Mouse (Mus musculus) cerebral cortex, adult 2 months (tissue): ENCODE data around the gene Kif2c.

Experiments
- WGBS: fragments of 180-500 bp; shearing (Covaris S2); methylation state at CpG from one replicate; pipeline ENCODE4 v1.1.7; 2018; 5-methylcytosine and 5-hydroxymethylcytosine counted together

The Kif2c gene

GRCm38 (mm10) chr4:117181863-117182758 is at the start of gene Kif2c:
Gene Kif2c (minus strand): TSS chr4:117182639.
- WGBS = under 1% methylated on average over 42 of the region's 42 CpGs

GRCm38 (mm10) chr4:117231208-117231607 is 48.8 kb upstream of the Kif2c start:
- 92% methylated on average over 2 of the region's 2 CpGs for WGBS

- WGBS = 59% methylated on average over 10 of the region's 10 CpGs
Measured at GRCm38 (mm10) chr4:117230331-117230730, 47.9 kb upstream of the Kif2c start.

GRCm38 (mm10) chr4:117229590-117229989 is 47.2 kb upstream of the Kif2c start:
- WGBS = 84% methylated on average over 15 of the region's 15 CpGs

- 63% methylated on average over 8 of the region's 8 CpGs for WGBS
Measured at GRCm38 (mm10) chr4:117224122-117224521, 41.7 kb upstream of the Kif2c start.

GRCm38 (mm10) chr4:117223001-117223400 is 40.6 kb upstream of the Kif2c start:
- WGBS = 70% methylated on average over 5 of the region's 5 CpGs

GRCm38 (mm10) chr4:117221836-117222235 is 39.4 kb upstream of the Kif2c start:
- 75% methylated on average over 9 of the region's 9 CpGs for WGBS

GRCm38 (mm10) chr4:117220741-117221515 is 38.5 kb upstream of the Kif2c start:
- WGBS = 68% methylated on average over 9 of the region's 9 CpGs

- 32% methylated on average over 10 of the region's 10 CpGs for WGBS
Measured at GRCm38 (mm10) chr4:117218517-117219219, 36.2 kb upstream of the Kif2c start.

- WGBS = 34% methylated on average over 5 of the region's 5 CpGs
Measured at GRCm38 (mm10) chr4:117217029-117217428, 34.6 kb upstream of the Kif2c start.

GRCm38 (mm10) chr4:117214250-117214649 is 31.8 kb upstream of the Kif2c start:
- 87% methylated on average over 6 of the region's 6 CpGs for WGBS

- WGBS = 10% methylated on average over 20 of the region's 20 CpGs
Measured at GRCm38 (mm10) chr4:117210147-117211074, 28.0 kb upstream of the Kif2c start.

- WGBS = 81% methylated on average over 6 of the region's 6 CpGs
Measured at GRCm38 (mm10) chr4:117209592-117209991, 27.2 kb upstream of the Kif2c start.

GRCm38 (mm10) chr4:117202992-117203354 is 20.5 kb upstream of the Kif2c start:
- whole genome bisulfite sequencing = 72% methylated on average over 4 of the region's 4 CpGs

GRCm38 (mm10) chr4:117202046-117202991 is 19.9 kb upstream of the Kif2c start:
- 2% methylated on average over 25 of the region's 25 CpGs for WGBS

GRCm38 (mm10) chr4:117191804-117192203 is 9.4 kb upstream of the Kif2c start:
- WGBS = 96% methylated on average over 14 of the region's 14 CpGs

GRCm38 (mm10) chr4:117190660-117191059 is 8.2 kb upstream of the Kif2c start:
- WGBS = 58% methylated on average over 7 of the region's 7 CpGs

GRCm38 (mm10) chr4:117189856-117190543 is 7.6 kb upstream of the Kif2c start:
- 2% methylated on average over 9 of the region's 9 CpGs for WGBS

- under 1% methylated on average over 16 of the region's 16 CpGs for WGBS
Measured at GRCm38 (mm10) chr4:117189382-117189855, 7.0 kb upstream of the Kif2c start.
